Mouse (Mus musculus) spleen, adult 2 months (tissue): Measurements from ENCODE around the gene Satb2. TPM values are rescaled to one million over a fixed set of nuclear protein-coding genes. Genes with fewer than 3 reads are reported as not detected.

Source experiments
- DNase-seq, 2 experiments: peaks; one replicate each; pipeline versions ENCODE4 v3.0.0 to v3.0.0-alpha.2; 2012 to 2021; ENCODE audit warnings: low spot score in 2 of 2, low read depth in 1 of 2
- H3K27ac ChIP-seq: fragments of 200-500 bp; 2 replicates; pipeline ENCODE4 v1.5.1; 2012; ENCODE audit warnings: low read length, inconsistent platforms; ENCODE audit not compliant: insufficient read depth
- H3K27me3 ChIP-seq: fragments of 200-500 bp; 2 replicates; pipeline ENCODE4 v1.6.1; 2012; ENCODE audit warnings: mild to moderate bottlenecking, moderate library complexity, low read length, inconsistent platforms; ENCODE audit not compliant: control insufficient read depth, insufficient read depth
- H3K36me3 ChIP-seq: fragments of 200-500 bp; 2 replicates; pipeline ENCODE4 v1.6.1; 2012; ENCODE audit warnings: mild to moderate bottlenecking, low read length, inconsistent platforms; ENCODE audit not compliant: control insufficient read depth, insufficient read depth
- H3K4me1 ChIP-seq: fragments of 200-500 bp; 2 replicates; pipeline ENCODE4 v1.6.1; 2011; ENCODE audit warnings: inconsistent platforms; ENCODE audit not compliant: control insufficient read depth, insufficient read depth, insufficient read length
- H3K4me3 ChIP-seq: fragments of 200-500 bp; 2 replicates; pipeline ENCODE4 v1.5.1; 2011; ENCODE audit warnings: mild to moderate bottlenecking, inconsistent platforms; ENCODE audit not compliant: insufficient read depth, insufficient read length; ENCODE audit errors: extremely low read depth
- CTCF ChIP-seq: fragments of 200-500 bp; IDR thresholded peaks from 2 replicates; pipeline ENCODE4 v1.5.1; 2011; ENCODE audit warnings: mild to moderate bottlenecking, inconsistent platforms; ENCODE audit not compliant: insufficient read depth, insufficient read length, insufficient replicate concordance; ENCODE audit errors: extremely low read depth
- POLR2A ChIP-seq: fragments of 200-500 bp; IDR thresholded peaks from 2 replicates; pipeline ENCODE4 v1.6.1; 2011; ENCODE audit warnings: low read depth, low read length, inconsistent platforms
- WGBS: fragments of 180-500 bp; shearing (Covaris S2); methylation state at CpG from one replicate; pipeline ENCODE4 v1.1.7; 2018; 5-methylcytosine and 5-hydroxymethylcytosine counted together
- polyA plus RNA-seq: library from polyadenylated mRNA; depleted of rRNA; stranded (reverse); fragments of >200 nt; gene quantifications from 2 replicates; pipeline ENCODE4 v1.2.3, GENCODE M21; 2012

The Satb2 gene
- polyA plus RNA-seq, 1 experiment = 0.36 TPM

DNA sequence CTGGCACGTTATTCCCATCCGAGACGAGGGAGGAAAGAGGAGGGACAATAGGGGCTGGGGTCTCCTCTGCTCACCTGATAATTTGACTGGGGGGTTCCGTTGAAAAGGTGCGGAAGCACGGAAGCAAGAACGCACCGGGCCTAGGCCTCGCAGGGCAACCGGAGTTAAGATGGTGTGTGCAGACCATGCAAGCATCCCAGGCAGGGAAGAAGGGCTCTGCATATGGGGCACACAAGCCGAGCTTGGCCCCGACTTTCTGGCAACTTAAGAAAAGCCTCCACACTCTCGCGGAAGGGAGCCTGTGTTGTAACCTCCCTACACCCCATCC is 6.0 kb upstream of the Satb2 start:
- no peak overlapping the region for H3K27ac ChIP-seq
- no peak overlapping the region for H3K4me3 ChIP-seq
- no peaks in the 10 kb centered on the region for H3K4me1 ChIP-seq
- peaks cover 8% of the 10 kb centered on the region for H3K27me3 ChIP-seq
- 33% methylated on average over 14 of the region's 14 CpGs for WGBS
- no peak for TF ChIP-seq POLR2A
- TF ChIP-seq CTCF = no peak
- no peak for DNase-seq
- no peaks in the 10 kb centered on the region for H3K36me3 ChIP-seq

DNA sequence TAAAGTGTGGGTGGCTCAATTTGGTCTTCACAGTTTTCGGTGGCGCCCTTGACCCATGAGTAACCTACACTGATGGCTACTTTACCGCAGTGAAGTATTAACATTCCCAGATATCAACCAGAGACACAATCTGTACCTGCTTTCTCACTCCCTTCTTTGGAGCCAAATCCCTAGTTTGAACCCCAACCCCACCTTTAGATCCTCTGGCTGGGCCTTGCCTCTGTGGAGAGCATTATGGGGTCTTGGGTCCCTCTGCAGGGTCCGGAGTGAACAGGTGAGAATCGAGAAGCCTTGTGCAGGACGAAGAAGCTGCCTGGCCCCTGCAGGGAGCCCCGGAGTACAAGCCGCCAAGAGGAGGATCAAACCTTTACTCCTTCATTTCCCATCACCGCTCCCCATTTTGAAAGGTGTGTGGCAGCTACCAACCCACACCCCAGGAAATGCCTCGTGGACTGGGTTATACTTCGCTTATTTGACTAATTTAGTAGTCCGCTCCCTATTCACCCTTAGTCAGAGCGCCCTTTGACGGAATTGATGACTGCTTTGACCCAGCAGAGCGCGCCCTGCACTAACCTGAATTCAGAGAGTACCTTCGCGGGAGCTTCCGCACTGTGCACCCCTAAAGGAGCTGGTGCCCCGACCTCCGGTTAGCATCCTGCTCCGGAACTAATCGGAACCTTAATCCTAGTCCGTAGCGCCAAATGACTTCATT is 5.5 kb upstream of the Satb2 start:
- H3K27me3 ChIP-seq = peaks cover 8% of the 10 kb centered on the region
- H3K27ac ChIP-seq = no peak overlapping the region
- H3K4me3 ChIP-seq = no peak overlapping the region
- TF ChIP-seq POLR2A = no peak
- no peak for TF ChIP-seq CTCF
- 17% methylated on average over 25 of the region's 25 CpGs for WGBS
- no peaks in the 10 kb centered on the region for H3K36me3 ChIP-seq
- H3K4me1 ChIP-seq = no peaks in the 10 kb centered on the region
- no peak for DNase-seq

DNA sequence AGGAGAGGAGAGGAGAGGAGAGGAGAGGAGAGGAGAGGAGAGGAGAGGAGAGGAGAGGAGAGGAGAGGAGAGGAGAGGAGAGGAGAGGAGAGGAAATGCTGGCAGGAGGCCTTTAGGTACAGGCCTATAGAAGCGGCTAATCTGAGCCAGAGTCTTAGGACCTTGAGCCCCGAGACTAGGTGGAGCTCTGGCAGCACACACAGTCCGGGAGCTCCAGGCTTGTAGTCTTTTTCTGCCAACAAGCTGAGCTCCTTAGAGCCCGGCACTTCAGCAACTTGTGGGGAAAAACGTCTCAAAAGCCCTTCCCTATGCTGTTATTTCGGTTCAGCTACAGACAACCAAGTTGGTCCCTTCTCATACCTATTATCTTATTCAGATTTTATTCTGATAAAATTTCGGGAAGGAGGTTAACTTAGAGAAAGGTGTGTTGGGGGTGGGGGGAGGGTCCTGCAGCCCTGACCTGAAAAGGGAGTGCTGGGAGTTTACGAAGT is 4.7 kb upstream of the Satb2 start:
- no peak for DNase-seq
- H3K27ac ChIP-seq = no peak overlapping the region
- H3K27me3 ChIP-seq = peaks cover 10% of the 10 kb centered on the region
- TF ChIP-seq CTCF (no peak), POLR2A (no peak)
- H3K36me3 ChIP-seq = no peaks in the 10 kb centered on the region
- 14% methylated on average over 8 of the region's 8 CpGs for WGBS
- no peaks in the 10 kb centered on the region for H3K4me1 ChIP-seq
- H3K4me3 ChIP-seq = no peak overlapping the region

DNA sequence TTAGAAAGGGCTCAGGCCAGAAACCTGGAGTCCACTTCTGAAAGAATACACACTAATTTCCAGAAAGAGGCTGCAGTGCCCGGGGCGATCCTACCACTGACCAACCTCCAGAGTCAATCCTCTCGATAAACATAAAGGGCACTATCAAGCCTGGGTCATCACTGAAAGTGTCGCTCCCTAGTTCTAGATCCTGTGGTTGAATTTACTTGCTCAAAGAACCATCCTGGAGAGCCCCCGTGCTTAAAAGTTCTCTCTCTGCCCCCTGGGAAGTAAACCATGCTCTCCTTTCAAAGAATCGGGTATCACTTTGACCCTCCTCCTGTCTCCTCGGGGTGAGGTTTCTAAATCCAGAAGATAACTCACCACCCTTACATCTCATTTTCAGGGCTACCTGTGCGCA is 4.2 kb upstream of the Satb2 start:
- 11% methylated on average over 8 of the region's 8 CpGs for WGBS
- H3K4me1 ChIP-seq = no peaks in the 10 kb centered on the region
- H3K27ac ChIP-seq = no peak overlapping the region
- no peak for DNase-seq
- H3K27me3 ChIP-seq = peaks cover 12% of the 10 kb centered on the region
- TF ChIP-seq POLR2A (no peak), CTCF (no peak)
- no peaks in the 10 kb centered on the region for H3K36me3 ChIP-seq
- H3K4me3 ChIP-seq = no peak overlapping the region

DNA sequence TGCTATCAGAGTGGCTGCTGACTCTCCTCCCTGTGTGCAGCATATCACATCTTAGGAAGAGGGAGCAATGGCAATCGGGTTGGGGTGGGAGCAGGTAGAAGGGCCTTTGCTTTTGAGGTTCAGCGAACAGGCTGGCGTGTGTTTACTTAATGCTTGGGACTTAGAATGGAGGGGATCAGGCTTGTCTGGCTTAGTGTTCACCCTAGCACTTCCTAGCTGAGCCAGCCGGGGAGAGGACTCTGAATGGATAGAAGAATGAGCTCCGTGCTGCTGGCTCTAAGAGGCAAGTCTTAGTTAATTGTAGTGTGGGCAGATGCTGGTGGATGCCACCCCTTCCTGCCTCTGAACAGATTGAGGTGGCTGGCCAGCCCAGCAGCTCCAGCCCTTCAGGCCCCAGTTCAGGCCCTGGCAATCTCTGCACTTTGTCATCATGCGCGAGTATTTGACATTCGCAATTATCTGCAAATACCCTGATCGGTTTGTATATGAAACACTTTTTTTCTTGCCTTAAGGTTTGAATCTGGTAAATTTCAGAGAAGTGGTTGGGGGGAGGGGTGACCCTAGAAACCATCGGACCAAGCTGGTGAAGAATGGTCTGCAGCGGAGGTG is 3.6 kb upstream of the Satb2 start:
- peaks cover 14% of the 10 kb centered on the region for H3K27me3 ChIP-seq

DNA sequence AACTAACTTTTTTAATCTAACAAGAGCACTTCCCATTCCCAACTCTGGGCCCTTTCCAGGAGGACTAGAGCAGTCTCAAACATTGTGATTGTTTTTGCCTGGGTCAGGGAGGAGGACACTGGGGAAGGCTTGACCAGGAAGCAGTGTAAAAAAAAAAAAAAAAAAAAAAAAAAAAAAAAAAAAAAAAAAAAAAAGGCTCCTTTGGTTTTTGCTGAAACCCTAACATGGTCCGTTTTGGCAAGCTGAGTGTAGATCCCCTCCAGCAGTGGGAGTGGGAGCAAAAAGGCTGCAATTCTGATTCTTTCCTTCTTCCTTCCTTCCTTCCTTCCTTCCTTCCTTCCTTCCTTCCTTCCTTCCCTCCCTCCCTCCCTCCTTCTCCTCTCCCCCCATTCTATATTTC is 3.1 kb upstream of the Satb2 start:
- 0% methylated on average over 1 of the region's 1 CpGs for WGBS
- H3K4me3 ChIP-seq = no peak overlapping the region
- H3K4me1 ChIP-seq = no peaks in the 10 kb centered on the region
- H3K27me3 ChIP-seq = peaks cover 17% of the 10 kb centered on the region
- H3K36me3 ChIP-seq = no peaks in the 10 kb centered on the region
- no peak for DNase-seq
- H3K27ac ChIP-seq = no peak overlapping the region
- TF ChIP-seq POLR2A (no peak), CTCF (no peak)

More for the DNA sequence above, 3.6 kb upstream of the Satb2 start:
- no peak for DNase-seq
- H3K36me3 ChIP-seq = no peaks in the 10 kb centered on the region
- no peak overlapping the region for H3K27ac ChIP-seq
- TF ChIP-seq CTCF (no peak), POLR2A (no peak)
- H3K4me1 ChIP-seq = no peaks in the 10 kb centered on the region
- 13% methylated on average over 11 of the region's 11 CpGs for WGBS
- H3K4me3 ChIP-seq = no peak overlapping the region

GRCm38 (mm10) chr1:56980631-56981275 is 2.3 kb upstream of the Satb2 start:
- TF ChIP-seq POLR2A = no peak
- TF ChIP-seq CTCF = no peak
- WGBS = 4% methylated on average over 27 of the region's 27 CpGs
- no peaks in the 10 kb centered on the region for H3K4me1 ChIP-seq
- no peaks in the 10 kb centered on the region for H3K36me3 ChIP-seq
- H3K27ac ChIP-seq = no peak overlapping the region
- no peak overlapping the region for H3K4me3 ChIP-seq
- H3K27me3 ChIP-seq = peaks cover 21% of the 10 kb centered on the region
- DNase-seq = no peak
